Mouse (Mus musculus) effector memory CD4-positive, alpha-beta T cell, adult 7 months (primary cell): Measurements from ENCODE around the gene Rhbdl2. TPM values are rescaled to one million over a fixed set of nuclear protein-coding genes. Genes with fewer than 3 reads are reported as not detected.

Experiments
- polyA plus RNA-seq: library from polyadenylated mRNA; unstranded; fragments of 100-300 nt; shearing (Covaris generic); gene quantifications from one replicate; pipeline ENCODE4 v1.2.1, GENCODE M21; 2017

Gene Rhbdl2
- polyA plus RNA-seq = 0.71 TPM

GRCm38 (mm10) chr4:123787191-123787985 lies at the start of gene Rhbdl2:
Rhbdl2 (plus strand) TSS chr4:123787874.

GRCm38 (mm10) chr4:123750152-123750651 lies 37.5 kb upstream of the Rhbdl2 start, which contains the start of gene Akirin1:
Akirin1 (minus strand) TSS chr4:123750345.

GRCm38 (mm10) chr4:123859379-123859778 lies 71.7 kb downstream of the Rhbdl2 start, which contains the start of gene 4933427I04Rik:
4933427I04Rik (plus strand) TSS chr4:123859679.

Other genes starting within 250 kb of the Rhbdl2 start
- 112 TPM for gene Macf1, start 103.5 kb upstream of the Rhbdl2 start, polyA plus RNA-seq
- 58.4 TPM for gene Ndufs5, start 69.7 kb upstream of the Rhbdl2 start, polyA plus RNA-seq
- 113 TPM for gene Akirin1, start 37.5 kb upstream of the Rhbdl2 start, polyA plus RNA-seq
- gene 4933427I04Rik, start 71.8 kb downstream of the Rhbdl2 start, polyA plus RNA-seq = 0.34 TPM
- 13.6 TPM for gene Mycbp, start 117.0 kb downstream of the Rhbdl2 start, polyA plus RNA-seq
- 52.9 TPM for gene Rragc, start 129.6 kb downstream of the Rhbdl2 start, polyA plus RNA-seq
- not detected for gene 4930535I16Rik, start 130.1 kb downstream of the Rhbdl2 start, polyA plus RNA-seq